Mouse (Mus musculus): Measurements from ENCODE around the gene Epb41l1. TPM values are rescaled to one million over a fixed set of nuclear protein-coding genes. Genes with fewer than 3 reads are reported as not detected.
"Not testable (repeated sequence)": the region's sequence is repeated elsewhere in the genome, so short reads cannot be mapped to it uniquely, and the experiment has no call there.

Epb41l1 gene
- polyA plus RNA-seq, 1 experiment from 2014 or later, result 0.54 TPM

GRCm38 (mm10) chr2:156402036-156402435 is 18.7 kb upstream of the Epb41l1 start:
- WGBS (ENCODE audit: insufficient replicate concordance), result 60% methylated on average over 3 of the region's 3 CpGs
- H3K36me3 ChIP-seq (replicated peaks), result no peaks in the 10 kb centered on the region

DNA sequence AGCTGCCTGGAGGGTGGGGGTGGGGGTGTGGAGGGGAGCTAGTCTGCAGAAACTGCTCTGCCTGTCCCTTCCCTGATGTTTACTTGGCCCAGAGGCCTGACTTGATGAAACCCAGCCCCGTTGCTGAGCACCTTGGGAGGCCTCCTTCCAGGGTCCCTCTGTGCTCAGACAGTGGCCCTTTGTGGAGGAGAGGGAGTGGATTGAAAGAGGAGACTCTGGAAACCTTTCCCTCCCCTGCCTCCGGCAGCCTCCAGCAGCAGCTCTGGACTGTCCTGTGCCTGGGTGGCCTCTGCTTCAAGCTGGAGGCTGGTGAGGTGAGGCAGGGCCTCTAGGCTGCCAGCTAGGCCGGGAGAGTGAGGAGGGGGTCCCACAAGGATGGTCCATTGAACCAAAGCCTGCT is 13.7 kb upstream of the Epb41l1 start:
- Histone ChIP-seq H3K27ac (replicated peaks) (no peak overlapping the region), H3K27me3 (0 out of 2 replicates have a peak, but pooled peaks cover 3% of the 10 kb centered on the region), H3K9me3 (replicated peaks) (no peaks in the 10 kb centered on the region), H3K36me3 (replicated peaks) (no peaks in the 10 kb centered on the region), H3K9ac (no peak overlapping the region), H3K4me1 (replicated peaks) (no peaks in the 10 kb centered on the region), H3K4me3 (replicated peaks) (no peak overlapping the region), H3K4me2 (no peak overlapping the region)
- WGBS (ENCODE audit: insufficient replicate concordance), result 29% methylated on average over 3 of the region's 3 CpGs
- ATAC-seq (ENCODE audit: insufficient read depth), result no peak

More at GRCm38 (mm10) chr2:156402036-156402435, 18.7 kb upstream of the Epb41l1 start:
- no peak for ATAC-seq (ENCODE audit: insufficient read depth)
- Histone ChIP-seq H3K27ac (replicated peaks) (no peak overlapping the region), H3K9me3 (replicated peaks) (no peaks in the 10 kb centered on the region), H3K4me2 (no peak overlapping the region), H3K27me3 (no peaks in the 10 kb centered on the region), H3K4me3 (replicated peaks) (no peak overlapping the region), H3K4me1 (replicated peaks) (peaks cover 6% of the 10 kb centered on the region), H3K9ac (no peak overlapping the region)

DNA sequence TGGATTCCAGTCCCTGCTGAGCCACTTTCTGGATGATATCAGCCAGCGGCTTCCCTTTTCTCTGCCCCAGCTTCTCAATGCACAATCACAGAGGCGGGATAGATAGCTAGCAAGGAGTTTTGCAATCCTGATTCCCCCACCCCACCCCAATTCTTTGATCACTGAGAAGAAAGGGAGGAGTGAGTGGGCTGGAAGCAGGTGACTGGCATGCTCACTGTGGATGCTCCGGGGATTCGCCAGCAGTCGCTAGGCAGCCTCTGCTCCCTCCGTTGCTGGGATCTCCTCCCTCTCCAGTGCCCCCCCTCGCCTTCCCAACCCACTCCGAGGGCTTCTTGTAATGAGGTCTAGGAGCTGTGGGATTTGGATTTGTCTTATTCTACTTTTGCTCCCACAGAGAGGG is 12.5 kb upstream of the Epb41l1 start:
- 57% methylated on average over 8 of the region's 8 CpGs for WGBS (ENCODE audit: insufficient replicate concordance)

GRCm38 (mm10) chr2:156411348-156411747 is 9.4 kb upstream of the Epb41l1 start:
- H3K27ac ChIP-seq (replicated peaks); H3K9me3 ChIP-seq (replicated peaks); H3K4me3 ChIP-seq (replicated peaks); H3K36me3 ChIP-seq (replicated peaks); H3K4me1 ChIP-seq (replicated peaks); H3K9ac ChIP-seq; H3K4me2 ChIP-seq; ATAC-seq (ENCODE audit: insufficient read depth); H3K27me3 ChIP-seq: not testable (repeated sequence)
- 51% methylated on average over 7 of the region's 7 CpGs for WGBS (ENCODE audit: insufficient replicate concordance)

More for the DNA sequence above, 12.5 kb upstream of the Epb41l1 start:
- 0 out of 2 replicates have a peak, but pooled peaks cover 3% of the 10 kb centered on the region for H3K27me3 ChIP-seq
- H3K9me3 ChIP-seq (replicated peaks), result no peaks in the 10 kb centered on the region
- H3K4me3 ChIP-seq (replicated peaks), result no peak overlapping the region
- H3K9ac ChIP-seq, result no peak overlapping the region
- ATAC-seq (ENCODE audit: insufficient read depth), result no peak
- H3K4me1 ChIP-seq (replicated peaks), result no peaks in the 10 kb centered on the region
- H3K27ac ChIP-seq (replicated peaks), result no peak overlapping the region
- H3K36me3 ChIP-seq (replicated peaks), result no peaks in the 10 kb centered on the region
- no peak overlapping the region for H3K4me2 ChIP-seq

GRCm38 (mm10) chr2:156414996-156415395 is 5.7 kb upstream of the Epb41l1 start:
- Histone ChIP-seq H3K4me1 (replicated peaks) (no peaks in the 10 kb centered on the region), H3K27me3 (peaks cover 18% of the 10 kb centered on the region), H3K4me3 (replicated peaks) (no peak overlapping the region), H3K36me3 (replicated peaks) (no peaks in the 10 kb centered on the region), H3K27ac (replicated peaks) (no peak overlapping the region), H3K9ac (no peak overlapping the region), H3K9me3 (replicated peaks) (no peaks in the 10 kb centered on the region), H3K4me2 (no peak overlapping the region)
- no peak for ATAC-seq (ENCODE audit: insufficient read depth)
- 52% methylated on average over 2 of the region's 2 CpGs for WGBS (ENCODE audit: insufficient replicate concordance)

GRCm38 (mm10) chr2:156415674-156416073 is 5.0 kb upstream of the Epb41l1 start:
- no peaks in the 10 kb centered on the region for H3K36me3 ChIP-seq (replicated peaks)
- H3K9me3 ChIP-seq (replicated peaks), result no peaks in the 10 kb centered on the region
- H3K27me3 ChIP-seq, result peaks cover 25% of the 10 kb centered on the region
- H3K4me2 ChIP-seq, result no peak overlapping the region
- 42% methylated on average over 5 of the region's 5 CpGs for WGBS (ENCODE audit: insufficient replicate concordance)
- H3K9ac ChIP-seq, result no peak overlapping the region
- H3K4me1 ChIP-seq (replicated peaks), result 0 out of 2 replicates have a peak, but pooled peaks cover 2% of the 10 kb centered on the region
- ATAC-seq (ENCODE audit: insufficient read depth), result no peak
- H3K4me3 ChIP-seq (replicated peaks), result no peak overlapping the region
- H3K27ac ChIP-seq (replicated peaks), result no peak overlapping the region

GRCm38 (mm10) chr2:156417194-156417593 is 3.5 kb upstream of the Epb41l1 start:
- 12% methylated on average over 1 of the region's 1 CpGs for WGBS (ENCODE audit: insufficient replicate concordance)
- H3K4me1 ChIP-seq (replicated peaks), result peaks cover 9% of the 10 kb centered on the region
- ATAC-seq (ENCODE audit: insufficient read depth), result no peak; the same call in 1 of the 2 replicates
- H3K27me3 ChIP-seq, result peaks cover 40% of the 10 kb centered on the region
- H3K9ac ChIP-seq, result no peak overlapping the region
- H3K4me3 ChIP-seq (replicated peaks), result no peak overlapping the region
- no peak overlapping the region for H3K4me2 ChIP-seq
- no peak overlapping the region for H3K27ac ChIP-seq (replicated peaks)
- no peaks in the 10 kb centered on the region for H3K9me3 ChIP-seq (replicated peaks)
- H3K36me3 ChIP-seq (replicated peaks), result no peaks in the 10 kb centered on the region

GRCm38 (mm10) chr2:156418467-156418866 is 2.2 kb upstream of the Epb41l1 start:
- Histone ChIP-seq H3K4me3 (replicated peaks) (no peak overlapping the region), H3K4me2 (no peak overlapping the region), H3K27me3 (peaks cover 53% of the 10 kb centered on the region), H3K36me3 (replicated peaks) (no peaks in the 10 kb centered on the region), H3K4me1 (replicated peaks) (peaks cover 9% of the 10 kb centered on the region), H3K9ac (no peak overlapping the region), H3K9me3 (replicated peaks) (no peaks in the 10 kb centered on the region), H3K27ac (replicated peaks) (no peak overlapping the region)
- 44% methylated on average over 5 of the region's 5 CpGs for WGBS (ENCODE audit: insufficient replicate concordance)
- ATAC-seq (ENCODE audit: insufficient read depth), result no peak

GRCm38 (mm10) chr2:156420327-156420693 is 399 bp upstream of the Epb41l1 start:
- Histone ChIP-seq H3K36me3 (replicated peaks) (no peaks in the 10 kb centered on the region), H3K4me2 (peak overlapping the region; percentile 71), H3K4me3 (replicated peaks) (peak overlapping the region; percentile 52), H3K27ac (replicated peaks) (no peak overlapping the region), H3K27me3 (peaks cover 71% of the 10 kb centered on the region), H3K4me1 (replicated peaks) (peaks cover 9% of the 10 kb centered on the region), H3K9ac (no peak overlapping the region), H3K9me3 (replicated peaks) (no peaks in the 10 kb centered on the region)
- 20% methylated on average over 14 of the region's 14 CpGs for WGBS (ENCODE audit: insufficient replicate concordance)
- ATAC-seq (ENCODE audit: insufficient read depth), result no peak

- peak overlapping the region; percentile 71 for H3K4me2 ChIP-seq
- peaks cover 9% of the 10 kb centered on the region for H3K4me1 ChIP-seq (replicated peaks)
- H3K4me3 ChIP-seq (replicated peaks), result peak overlapping the region; percentile 52
- no peak overlapping the region for H3K27ac ChIP-seq (replicated peaks)
- no peak overlapping the region for H3K9ac ChIP-seq
- ATAC-seq (ENCODE audit: insufficient read depth), result peak; percentile 21; the same call in 1 of the 2 replicates
- peaks cover 79% of the 10 kb centered on the region for H3K27me3 ChIP-seq
- 0% methylated on average over 35 of the region's 36 CpGs for WGBS (ENCODE audit: insufficient replicate concordance)
- H3K9me3 ChIP-seq (replicated peaks), result no peaks in the 10 kb centered on the region
- H3K36me3 ChIP-seq (replicated peaks), result no peaks in the 10 kb centered on the region
Observed at GRCm38 (mm10) chr2:156421381-156422110, 837 bp downstream of the Epb41l1 start.

DNA sequence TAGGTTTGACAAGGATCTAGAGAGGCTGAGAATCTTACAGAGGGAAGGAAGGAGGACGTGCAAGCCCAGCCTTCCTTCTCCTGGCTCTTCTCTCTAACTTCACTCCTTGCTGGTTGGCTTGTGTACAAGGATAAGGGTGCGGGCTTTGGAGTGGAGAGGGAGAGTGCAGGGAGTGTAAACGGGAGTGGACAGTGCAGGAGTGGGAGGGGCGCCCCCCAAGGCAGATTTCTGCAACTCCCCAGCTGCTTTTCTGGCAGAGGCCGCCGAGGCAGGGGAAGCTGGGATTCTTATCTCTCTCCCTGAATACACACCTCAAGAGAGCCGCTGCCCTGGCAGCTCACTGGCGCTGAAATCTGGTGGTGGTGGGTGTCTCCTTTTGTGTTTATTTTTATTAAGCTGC is 1.9 kb downstream of the Epb41l1 start:
- no peak for ATAC-seq (ENCODE audit: insufficient read depth)
- H3K4me1 ChIP-seq (replicated peaks), result peaks cover 9% of the 10 kb centered on the region
- H3K4me3 ChIP-seq (replicated peaks), result no peak overlapping the region
- WGBS (ENCODE audit: insufficient replicate concordance), result 6% methylated on average over 8 of the region's 8 CpGs
- H3K9ac ChIP-seq, result no peak overlapping the region
- no peak overlapping the region for H3K27ac ChIP-seq (replicated peaks)
- peaks cover 86% of the 10 kb centered on the region for H3K27me3 ChIP-seq
- H3K36me3 ChIP-seq (replicated peaks), result no peaks in the 10 kb centered on the region
- no peak overlapping the region for H3K4me2 ChIP-seq
- H3K9me3 ChIP-seq (replicated peaks), result no peaks in the 10 kb centered on the region

DNA sequence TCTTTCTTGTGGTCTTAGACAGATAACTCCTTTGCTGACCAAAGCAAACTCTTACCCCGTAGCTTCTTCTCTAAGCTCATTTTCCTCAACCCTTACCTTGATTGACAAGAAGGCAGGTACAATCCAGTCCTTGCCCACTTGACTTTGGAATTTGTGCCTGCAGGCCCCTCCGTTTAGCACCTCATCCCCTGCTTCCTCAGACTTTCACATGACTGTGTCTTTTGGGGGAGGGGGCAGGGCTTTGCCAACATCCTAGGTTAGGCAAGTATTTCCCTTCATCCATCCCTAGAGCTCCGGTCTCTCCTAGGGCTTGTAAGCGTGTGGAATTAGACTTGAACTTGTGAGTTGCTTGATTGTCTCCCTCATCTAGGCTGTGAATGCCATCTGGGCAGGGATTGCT is 3.0 kb downstream of the Epb41l1 start:
- Histone ChIP-seq H3K9me3 (replicated peaks) (no peaks in the 10 kb centered on the region), H3K4me3 (replicated peaks) (no peak overlapping the region), H3K27me3 (peaks cover 81% of the 10 kb centered on the region), H3K4me1 (replicated peaks) (peaks cover 9% of the 10 kb centered on the region), H3K4me2 (no peak overlapping the region), H3K36me3 (replicated peaks) (no peaks in the 10 kb centered on the region), H3K9ac (no peak overlapping the region), H3K27ac (replicated peaks) (no peak overlapping the region)
- WGBS (ENCODE audit: insufficient replicate concordance), result 60% methylated on average over 4 of the region's 4 CpGs
- no peak for ATAC-seq (ENCODE audit: insufficient read depth)
